Mouse (Mus musculus) frontal cortex, postnatal 14 days (tissue): ENCODE measurements around the gene Shroom4.

ENCODE experiments used
- DNase-seq, 2 experiments: peaks; one replicate each; pipeline ENCODE4 v3.0.0; 2022; ENCODE audit warnings: low spot score in 2 of 2

Gene Shroom4

GRCm38 (mm10) chrX:6495456-6495855 is 95.8 kb downstream of the Shroom4 start:
- DNase-seq = no peak

GRCm38 (mm10) chrX:6496374-6496773 is 96.7 kb downstream of the Shroom4 start:
- no peak for DNase-seq

- DNase-seq = no peak
Measured at GRCm38 (mm10) chrX:6501850-6502249, 102.2 kb downstream of the Shroom4 start.

- DNase-seq = no peak
Measured at GRCm38 (mm10) chrX:6517217-6517616, 117.6 kb downstream of the Shroom4 start.

DNA sequence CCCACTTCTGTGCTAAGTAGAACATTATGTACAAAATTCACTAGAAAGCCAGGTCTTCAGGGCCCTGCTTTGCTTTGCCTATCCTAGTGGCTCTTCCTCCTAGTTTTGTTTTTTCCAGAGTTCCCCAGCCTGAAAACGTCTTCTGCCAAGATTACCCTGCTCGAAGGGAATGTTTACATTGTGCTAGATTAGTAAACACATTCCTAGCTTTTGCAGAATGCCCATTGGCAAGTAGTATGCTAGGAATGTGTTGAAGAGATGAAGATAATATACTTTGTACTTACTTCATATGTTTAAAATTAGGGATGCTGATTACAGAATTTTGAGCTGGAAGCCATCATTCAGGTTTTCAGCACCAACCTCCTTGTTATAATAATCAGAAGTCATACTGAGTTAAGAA is 118.8 kb downstream of the Shroom4 start:
- DNase-seq = no peak

- no peak for DNase-seq
Measured at GRCm38 (mm10) chrX:6522935-6523334, 123.3 kb downstream of the Shroom4 start.

DNA sequence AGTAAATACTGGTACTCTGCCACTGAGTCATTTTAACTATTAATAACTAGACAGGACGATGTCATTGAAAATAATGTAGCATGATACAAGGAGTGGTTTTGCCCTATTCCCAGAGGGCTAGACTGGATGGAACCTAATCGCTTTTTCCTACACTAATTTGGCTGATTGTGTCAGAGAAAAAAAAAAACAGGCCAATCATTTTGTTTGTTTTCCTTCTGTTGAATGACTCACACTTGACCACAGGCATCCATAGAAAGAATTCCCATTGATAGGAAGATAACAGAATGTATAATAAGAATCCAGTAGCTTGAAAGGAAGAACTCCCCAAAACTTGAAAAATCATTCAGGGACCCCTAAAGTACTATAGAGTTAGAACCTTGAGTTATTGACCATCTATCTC is 137.0 kb downstream of the Shroom4 start:
- no peak for DNase-seq

GRCm38 (mm10) chrX:6537689-6538088 is 138.0 kb downstream of the Shroom4 start:
- DNase-seq = no peak

GRCm38 (mm10) chrX:6565066-6565465 is 165.4 kb downstream of the Shroom4 start:
- DNase-seq = no peak

DNA sequence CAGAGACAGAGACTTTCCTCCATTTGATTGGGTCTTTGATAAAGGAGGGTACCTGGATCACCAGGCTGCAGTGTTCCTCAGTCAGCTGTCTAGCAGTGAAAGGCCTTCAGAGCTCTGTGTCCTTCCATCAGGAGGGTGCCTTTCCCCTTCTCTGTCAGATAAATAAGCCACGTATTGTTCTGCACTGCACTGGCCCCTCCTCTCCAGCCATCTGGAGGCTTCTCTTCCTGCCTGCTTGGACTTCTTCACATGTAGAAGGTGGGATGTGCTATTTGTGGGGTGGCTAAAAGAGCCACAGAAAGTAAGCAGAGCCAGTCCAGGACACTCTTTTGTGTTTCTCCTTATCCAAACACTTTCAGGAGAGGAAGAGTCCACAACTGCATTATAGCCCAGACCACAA is 174.9 kb downstream of the Shroom4 start:
- no peak for DNase-seq

GRCm38 (mm10) chrX:6577001-6577400 is 177.3 kb downstream of the Shroom4 start:
- no peak for DNase-seq

- DNase-seq = no peak
Measured at GRCm38 (mm10) chrX:6580671-6581070, 181.0 kb downstream of the Shroom4 start.

DNA sequence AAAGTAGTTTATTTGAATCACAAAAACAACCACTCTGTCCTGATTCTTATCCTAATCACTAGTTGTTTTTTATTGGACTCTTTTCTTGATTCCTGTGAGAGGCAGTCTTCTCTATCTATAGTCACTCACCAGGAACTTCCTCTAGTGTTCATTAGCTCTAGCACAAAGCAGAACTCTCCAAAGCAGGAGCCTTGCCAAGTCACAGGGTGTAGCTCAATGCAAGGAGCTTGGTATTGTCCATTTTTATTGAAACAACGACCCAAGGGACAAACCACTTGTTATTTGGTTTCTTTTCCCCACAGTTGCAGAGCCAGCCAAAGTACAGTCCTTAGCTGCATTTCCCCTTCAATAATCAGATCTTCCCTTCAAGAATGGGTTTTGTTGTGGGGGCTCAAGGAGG is 181.5 kb downstream of the Shroom4 start:
- no peak for DNase-seq

- DNase-seq = no peak
Measured at GRCm38 (mm10) chrX:6582646-6583045, 183.0 kb downstream of the Shroom4 start.

- DNase-seq = no peak
Measured at GRCm38 (mm10) chrX:6594183-6594582, 194.5 kb downstream of the Shroom4 start.

- DNase-seq = no peak
Measured at GRCm38 (mm10) chrX:6654024-6654423, 254.4 kb downstream of the Shroom4 start.

DNA sequence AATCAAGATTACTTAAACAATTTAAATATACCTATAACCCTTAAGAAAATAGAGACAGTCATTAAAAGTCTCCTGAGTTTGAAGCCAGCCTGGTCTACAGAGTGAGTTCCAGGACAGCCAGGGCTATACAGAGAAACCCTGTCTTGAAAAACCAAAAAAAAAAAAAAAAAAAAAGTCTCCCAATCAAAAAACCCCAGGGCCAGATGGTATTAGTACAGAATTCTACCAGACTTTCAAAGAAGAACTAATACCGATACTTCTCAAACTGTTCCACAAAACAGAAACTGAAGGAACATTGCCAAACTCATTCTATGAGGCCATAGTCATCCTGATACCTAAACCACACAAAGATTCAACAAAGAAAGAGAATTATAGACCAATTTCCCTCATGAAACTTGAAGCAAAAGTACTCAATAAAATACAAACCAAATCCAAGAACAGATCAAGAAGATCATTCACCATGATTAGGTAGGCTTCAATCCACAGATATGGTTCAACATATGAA is 259.2 kb downstream of the Shroom4 start:
- no peak for DNase-seq
